Mouse (Mus musculus): ENCODE data around the gene Btbd9. TPM values are rescaled to one million over a fixed set of nuclear protein-coding genes. Genes with fewer than 3 reads are reported as not detected.
"Not testable (repeated sequence)": the region's sequence is repeated elsewhere in the genome, so short reads cannot be mapped to it uniquely, and the experiment has no call there.

The Btbd9 gene
- polyA plus RNA-seq, 1 experiment from 2014 or later, result 40.6 TPM

GRCm38 (mm10) chr17:30512531-30512930 is 63.8 kb downstream of the Btbd9 start:
- no peak overlapping the region for H3K4me3 ChIP-seq (ENCODE audit: low read depth, low read length)
- no peak overlapping the region for H3K4me2 ChIP-seq (ENCODE audit: low read depth, low read length)
- H3K27ac ChIP-seq (replicated peaks; ENCODE audit: low read depth, low read length), result no peak overlapping the region
- no peaks in the 10 kb centered on the region for H3K4me1 ChIP-seq (ENCODE audit: control insufficient read depth, insufficient read depth, low read length)
- no peak for ATAC-seq (replicated peaks; ENCODE audit: insufficient number of reproducible peaks, low FRiP score, low TSS enrichment, low read depth)
- no peaks in the 10 kb centered on the region for H3K27me3 ChIP-seq (ENCODE audit: control insufficient read depth, insufficient read depth, low read length)
- no peaks in the 10 kb centered on the region for H3K9me3 ChIP-seq (replicated peaks; ENCODE audit: control insufficient read depth, low read length)
- DNase-seq (ENCODE audit: low spot score), result no peak
- H3K36me3 ChIP-seq (replicated peaks; ENCODE audit: control insufficient read depth, insufficient read depth, low read depth, low read length), result no peaks in the 10 kb centered on the region; the same call in 1 of the 2 replicates
- no peak overlapping the region for H3K9ac ChIP-seq (replicated peaks; ENCODE audit: low read length)
- WGBS, result 79% methylated on average over 7 of the region's 7 CpGs

DNA sequence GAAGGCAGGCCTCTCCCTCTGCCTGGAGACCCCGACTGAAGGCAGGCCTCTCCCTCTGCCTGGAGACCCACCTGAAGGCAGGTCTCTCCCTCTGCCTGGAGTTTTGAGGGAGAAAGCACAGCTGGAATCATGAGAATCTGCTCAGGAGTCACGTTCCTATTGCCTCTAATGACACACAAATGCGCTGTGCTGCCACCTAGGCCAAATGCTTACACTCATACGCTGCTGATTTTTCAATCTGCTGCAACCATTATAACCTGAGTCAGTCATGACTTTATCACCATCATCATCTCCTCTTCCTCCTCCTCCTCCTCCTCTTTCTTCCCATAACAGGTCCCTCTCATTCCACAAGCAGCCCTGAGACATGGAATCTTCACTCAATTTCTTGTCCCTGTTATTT is 64.3 kb downstream of the Btbd9 start:
- Histone ChIP-seq H3K4me1 (ENCODE audit: control insufficient read depth, insufficient read depth, low read length) (no peaks in the 10 kb centered on the region), H3K27ac (replicated peaks; ENCODE audit: low read depth, low read length) (no peak overlapping the region), H3K4me3 (ENCODE audit: low read depth, low read length) (no peak overlapping the region), H3K9me3 (replicated peaks; ENCODE audit: control insufficient read depth, low read length) (no peaks in the 10 kb centered on the region), H3K27me3 (ENCODE audit: control insufficient read depth, insufficient read depth, low read length) (no peaks in the 10 kb centered on the region), H3K36me3 (replicated peaks; ENCODE audit: control insufficient read depth, insufficient read depth, low read depth, low read length) (no peaks in the 10 kb centered on the region; the same call in 1 of the 2 replicates), H3K9ac (replicated peaks; ENCODE audit: low read length) (no peak overlapping the region), H3K4me2 (ENCODE audit: low read depth, low read length) (no peak overlapping the region)
- DNase-seq (ENCODE audit: low spot score) (no peak), ATAC-seq (replicated peaks; ENCODE audit: insufficient number of reproducible peaks, low FRiP score, low TSS enrichment, low read depth) (no peak)
- 70% methylated on average over 4 of the region's 4 CpGs for WGBS

DNA sequence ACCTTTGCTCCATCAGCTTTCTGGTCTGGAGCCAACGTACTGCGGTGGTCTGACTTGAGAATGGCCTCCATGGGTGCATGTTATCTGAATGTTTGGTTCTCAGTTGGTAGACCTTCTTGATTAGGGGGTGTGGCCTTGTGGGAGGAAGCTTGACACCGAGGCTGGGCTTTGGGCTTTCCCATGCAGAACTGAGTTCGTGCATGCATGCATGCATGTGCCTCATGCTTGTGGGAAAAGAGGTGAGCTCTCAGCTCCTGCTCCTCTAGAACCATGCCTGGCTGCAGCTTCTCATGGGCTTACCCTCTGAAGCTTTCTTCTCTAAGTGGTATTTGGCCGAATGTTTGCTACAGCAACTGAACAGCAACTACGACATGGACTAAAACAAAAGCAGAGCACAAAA is 64.9 kb downstream of the Btbd9 start:
- Histone ChIP-seq H3K4me1 (ENCODE audit: control insufficient read depth, insufficient read depth, low read length) (no peaks in the 10 kb centered on the region), H3K4me2 (ENCODE audit: low read depth, low read length) (no peak overlapping the region), H3K36me3 (replicated peaks; ENCODE audit: control insufficient read depth, insufficient read depth, low read depth, low read length) (no peaks in the 10 kb centered on the region), H3K4me3 (ENCODE audit: low read depth, low read length) (no peak overlapping the region), H3K27ac (replicated peaks; ENCODE audit: low read depth, low read length) (no peak overlapping the region), H3K9me3 (replicated peaks; ENCODE audit: control insufficient read depth, low read length) (no peaks in the 10 kb centered on the region), H3K27me3 (ENCODE audit: control insufficient read depth, insufficient read depth, low read length) (no peaks in the 10 kb centered on the region), H3K9ac (replicated peaks; ENCODE audit: low read length) (no peak overlapping the region)
- no peak for ATAC-seq (replicated peaks; ENCODE audit: insufficient number of reproducible peaks, low FRiP score, low TSS enrichment, low read depth)
- DNase-seq (ENCODE audit: low spot score), result no peak
- WGBS, result 85% methylated on average over 6 of the region's 6 CpGs

GRCm38 (mm10) chr17:30510171-30510570 is 66.1 kb downstream of the Btbd9 start:
- Histone ChIP-seq H3K27me3 (ENCODE audit: control insufficient read depth, insufficient read depth, low read length) (no peaks in the 10 kb centered on the region), H3K9me3 (replicated peaks; ENCODE audit: control insufficient read depth, low read length) (no peaks in the 10 kb centered on the region), H3K9ac (replicated peaks; ENCODE audit: low read length) (no peak overlapping the region), H3K4me1 (ENCODE audit: control insufficient read depth, insufficient read depth, low read length) (no peaks in the 10 kb centered on the region), H3K4me2 (ENCODE audit: low read depth, low read length) (no peak overlapping the region), H3K36me3 (replicated peaks; ENCODE audit: control insufficient read depth, insufficient read depth, low read depth, low read length) (no peaks in the 10 kb centered on the region), H3K27ac (replicated peaks; ENCODE audit: low read depth, low read length) (no peak overlapping the region), H3K4me3 (ENCODE audit: low read depth, low read length) (no peak overlapping the region)
- DNase-seq (ENCODE audit: low spot score) (no peak), ATAC-seq (replicated peaks; ENCODE audit: insufficient number of reproducible peaks, low FRiP score, low TSS enrichment, low read depth) (no peak)
- WGBS, result 70% methylated on average over 6 of the region's 6 CpGs

DNA sequence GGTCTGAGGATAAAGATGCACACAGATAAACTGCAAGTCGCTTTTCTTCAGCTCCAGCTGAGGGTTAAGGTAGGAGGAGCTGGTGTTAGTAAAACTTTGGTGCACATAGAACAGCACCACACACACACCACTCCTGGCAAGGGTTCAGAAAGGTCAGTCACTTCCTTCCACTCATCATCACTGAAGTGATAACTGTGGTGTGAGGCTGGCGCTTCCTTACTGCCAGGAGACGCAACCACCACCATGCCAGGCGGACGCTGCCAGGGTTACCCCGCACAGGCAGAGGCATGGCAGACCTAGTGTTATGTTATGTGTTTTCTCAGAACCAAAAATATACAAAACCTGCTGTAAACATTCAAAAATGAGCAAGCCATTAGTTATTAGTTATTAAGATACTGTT is 66.6 kb downstream of the Btbd9 start:
- H3K4me3 ChIP-seq (ENCODE audit: low read depth, low read length), result no peak overlapping the region
- ATAC-seq (replicated peaks; ENCODE audit: insufficient number of reproducible peaks, low FRiP score, low TSS enrichment, low read depth), result no peak
- WGBS, result 91% methylated on average over 6 of the region's 6 CpGs
- no peak overlapping the region for H3K4me2 ChIP-seq (ENCODE audit: low read depth, low read length)
- no peaks in the 10 kb centered on the region for H3K27me3 ChIP-seq (ENCODE audit: control insufficient read depth, insufficient read depth, low read length)
- no peak for DNase-seq (ENCODE audit: low spot score)
- H3K9me3 ChIP-seq (replicated peaks; ENCODE audit: control insufficient read depth, low read length), result no peaks in the 10 kb centered on the region
- no peak overlapping the region for H3K27ac ChIP-seq (replicated peaks; ENCODE audit: low read depth, low read length)
- no peaks in the 10 kb centered on the region for H3K4me1 ChIP-seq (ENCODE audit: control insufficient read depth, insufficient read depth, low read length)
- H3K36me3 ChIP-seq (replicated peaks; ENCODE audit: control insufficient read depth, insufficient read depth, low read depth, low read length), result no peaks in the 10 kb centered on the region
- no peak overlapping the region for H3K9ac ChIP-seq (replicated peaks; ENCODE audit: low read length)

- Histone ChIP-seq H3K4me1 (ENCODE audit: control insufficient read depth, insufficient read depth, low read length) (no peaks in the 10 kb centered on the region), H3K4me2 (ENCODE audit: low read depth, low read length) (no peak overlapping the region), H3K27ac (replicated peaks; ENCODE audit: low read depth, low read length) (no peak overlapping the region), H3K36me3 (replicated peaks; ENCODE audit: control insufficient read depth, insufficient read depth, low read depth, low read length) (no peaks in the 10 kb centered on the region), H3K4me3 (ENCODE audit: low read depth, low read length) (no peak overlapping the region), H3K27me3 (ENCODE audit: control insufficient read depth, insufficient read depth, low read length) (no peaks in the 10 kb centered on the region), H3K9me3 (replicated peaks; ENCODE audit: control insufficient read depth, low read length) (no peaks in the 10 kb centered on the region), H3K9ac (replicated peaks; ENCODE audit: low read length) (no peak overlapping the region)
- WGBS, result 78% methylated on average over 9 of the region's 9 CpGs
- DNase-seq (ENCODE audit: low spot score), result no peak
- no peak for ATAC-seq (replicated peaks; ENCODE audit: insufficient number of reproducible peaks, low FRiP score, low TSS enrichment, low read depth)
Observed at GRCm38 (mm10) chr17:30507636-30508576, 68.4 kb downstream of the Btbd9 start.

DNA sequence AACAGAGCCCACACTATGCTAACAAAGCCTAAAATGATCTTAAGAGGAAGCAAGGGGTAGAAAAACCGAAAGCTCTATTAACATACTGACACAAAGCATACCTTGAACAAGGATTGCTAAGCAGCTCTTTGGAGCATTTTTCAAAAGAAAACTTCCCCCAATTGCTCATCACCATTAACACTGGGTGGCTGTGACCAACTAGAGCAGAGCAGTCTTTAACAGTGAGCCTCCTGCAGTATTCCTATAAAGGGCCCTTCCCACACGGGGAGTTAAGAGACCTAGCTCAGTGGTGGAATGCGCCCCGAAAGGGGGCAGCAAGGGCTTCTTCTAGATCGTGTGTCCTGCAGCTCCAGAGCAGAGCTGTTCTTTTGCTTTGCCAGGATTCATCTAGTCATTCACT is 69.4 kb downstream of the Btbd9 start:
- Histone ChIP-seq H3K4me1 (ENCODE audit: control insufficient read depth, insufficient read depth, low read length) (no peaks in the 10 kb centered on the region), H3K4me2 (ENCODE audit: low read depth, low read length) (no peak overlapping the region), H3K4me3 (ENCODE audit: low read depth, low read length) (no peak overlapping the region), H3K9me3 (replicated peaks; ENCODE audit: control insufficient read depth, low read length) (no peaks in the 10 kb centered on the region), H3K36me3 (replicated peaks; ENCODE audit: control insufficient read depth, insufficient read depth, low read depth, low read length) (no peaks in the 10 kb centered on the region), H3K27ac (replicated peaks; ENCODE audit: low read depth, low read length) (no peak overlapping the region), H3K27me3 (ENCODE audit: control insufficient read depth, insufficient read depth, low read length) (no peaks in the 10 kb centered on the region), H3K9ac (replicated peaks; ENCODE audit: low read length) (no peak overlapping the region)
- DNase-seq (ENCODE audit: low spot score), result no peak
- ATAC-seq (replicated peaks; ENCODE audit: insufficient number of reproducible peaks, low FRiP score, low TSS enrichment, low read depth), result no peak
- 45% methylated on average over 5 of the region's 5 CpGs for WGBS

- not testable (repeated sequence) for H3K4me3 ChIP-seq (ENCODE audit: low read depth, low read length); H3K9me3 ChIP-seq (replicated peaks; ENCODE audit: control insufficient read depth, low read length); H3K9ac ChIP-seq (replicated peaks; ENCODE audit: low read length); H3K4me1 ChIP-seq (ENCODE audit: control insufficient read depth, insufficient read depth, low read length); ATAC-seq (replicated peaks; ENCODE audit: insufficient number of reproducible peaks, low FRiP score, low TSS enrichment, low read depth); H3K27ac ChIP-seq (replicated peaks; ENCODE audit: low read depth, low read length); H3K4me2 ChIP-seq (ENCODE audit: low read depth, low read length); DNase-seq (ENCODE audit: low spot score); H3K27me3 ChIP-seq (ENCODE audit: control insufficient read depth, insufficient read depth, low read length); H3K36me3 ChIP-seq (replicated peaks; ENCODE audit: control insufficient read depth, insufficient read depth, low read depth, low read length)
- 98% methylated on average over 11 of the region's 11 CpGs for WGBS
Observed at GRCm38 (mm10) chr17:30499541-30499940, 76.7 kb downstream of the Btbd9 start.
